Mouse (Mus musculus) adipocyte (in vitro differentiated cells): Measurements from ENCODE around the gene Gm45837.
A peak's percentile ranks its signal among the peaks of the same experiment; 100 is the strongest.

Experiments
- DNase-seq: peaks from one replicate; pipeline ENCODE4 v3.0.0-alpha.2; 2016; ENCODE audit warnings: low spot score

Gm45837 gene

GRCm38 (mm10) chr7:101501675-101502074, 91.0 kb downstream of the Gm45837 start:
- peak; percentile 10 for DNase-seq

GRCm38 (mm10) chr7:101503351-101503750, 92.7 kb downstream of the Gm45837 start:
- peak; percentile 72 for DNase-seq

GRCm38 (mm10) chr7:101503803-101504202, 93.1 kb downstream of the Gm45837 start:
- DNase-seq, result no peak

- DNase-seq, result no peak
These were observed 93.8 kb downstream of the Gm45837 start for GRCm38 (mm10) chr7:101504507-101504906.

GRCm38 (mm10) chr7:101509212-101509611, 98.5 kb downstream of the Gm45837 start:
- DNase-seq, result no peak

- DNase-seq, result no peak
These were observed 103.0 kb downstream of the Gm45837 start for GRCm38 (mm10) chr7:101513655-101514054.

GRCm38 (mm10) chr7:101514768-101515167, 104.1 kb downstream of the Gm45837 start:
- no peak for DNase-seq

- DNase-seq, result no peak
These were observed 104.6 kb downstream of the Gm45837 start for GRCm38 (mm10) chr7:101515295-101515694.

GRCm38 (mm10) chr7:101516460-101516859, 105.8 kb downstream of the Gm45837 start:
- no peak for DNase-seq

GRCm38 (mm10) chr7:101521696-101522095, 111.0 kb downstream of the Gm45837 start:
- DNase-seq, result no peak

- DNase-seq, result no peak
These were observed 112.5 kb downstream of the Gm45837 start for GRCm38 (mm10) chr7:101523205-101523604.

GRCm38 (mm10) chr7:101526484-101526883, 115.8 kb downstream of the Gm45837 start:
- DNase-seq, result no peak

- no peak for DNase-seq
These were observed 123.7 kb downstream of the Gm45837 start for GRCm38 (mm10) chr7:101534428-101534827.

- no peak for DNase-seq
These were observed 124.4 kb downstream of the Gm45837 start for GRCm38 (mm10) chr7:101535102-101535501.

GRCm38 (mm10) chr7:101535517-101535916, 124.8 kb downstream of the Gm45837 start:
- DNase-seq, result no peak

GRCm38 (mm10) chr7:101537541-101537940, 126.9 kb downstream of the Gm45837 start:
- no peak for DNase-seq

GRCm38 (mm10) chr7:101538141-101538933, 127.7 kb downstream of the Gm45837 start:
- DNase-seq, result peak; percentile 16

- DNase-seq, result no peak
These were observed 129.1 kb downstream of the Gm45837 start for GRCm38 (mm10) chr7:101539774-101540173.

GRCm38 (mm10) chr7:101540684-101541083, 130.0 kb downstream of the Gm45837 start:
- no peak for DNase-seq

GRCm38 (mm10) chr7:101541132-101541531, 130.4 kb downstream of the Gm45837 start:
- DNase-seq, result peak; percentile 54

GRCm38 (mm10) chr7:101541734-101542133, 131.0 kb downstream of the Gm45837 start:
- DNase-seq, result no peak

GRCm38 (mm10) chr7:101547651-101548050, 137.0 kb downstream of the Gm45837 start:
- no peak for DNase-seq

GRCm38 (mm10) chr7:101549266-101549665, 138.6 kb downstream of the Gm45837 start:
- no peak for DNase-seq
